Mouse (Mus musculus) midbrain, embryonic 16.5 days (tissue): ENCODE data around the gene Mcts2. TPM values are rescaled to one million over a fixed set of nuclear protein-coding genes. Genes with fewer than 3 reads are reported as not detected.

Experiments used
- ATAC-seq: fragments of 200-750 bp; cut with Nextera tagmentation; 2 replicates; pipeline ENCODE4 v1.8.0; 2017; ENCODE audit warnings: moderate TSS enrichment
- H3K27ac ChIP-seq: fragments of 300-500 bp; sonication (generic); 2 replicates; pipeline ENCODE4 v1.5.1; 2014; ENCODE audit warnings: mild to moderate bottlenecking, low read length, mixed read lengths
- H3K27me3 ChIP-seq: fragments of 300-500 bp; sonication (generic); 2 replicates; pipeline ENCODE4 v1.6.1; 2014; ENCODE audit warnings: low read depth, low read length, mixed read lengths; ENCODE audit not compliant: control insufficient read depth, insufficient read depth
- H3K36me3 ChIP-seq: fragments of 300-500 bp; sonication (generic); 2 replicates; pipeline ENCODE4 v1.6.1; 2014; ENCODE audit warnings: mild to moderate bottlenecking, low read length, moderate library complexity, mixed read lengths; ENCODE audit not compliant: control insufficient read depth, insufficient read depth
- H3K4me1 ChIP-seq: fragments of 300-500 bp; sonication (generic); 2 replicates; pipeline ENCODE4 v1.6.1; 2014; ENCODE audit warnings: mild to moderate bottlenecking, low read length, mixed read lengths; ENCODE audit not compliant: control insufficient read depth, insufficient read depth
- H3K4me2 ChIP-seq: fragments of 300-500 bp; sonication (generic); 2 replicates; pipeline ENCODE4 v1.6.1; 2014; ENCODE audit warnings: mild to moderate bottlenecking, low read length, mixed read lengths
- H3K4me3 ChIP-seq: fragments of 300-500 bp; sonication (generic); 2 replicates; pipeline ENCODE4 v1.5.1; 2014; ENCODE audit warnings: low read depth, mild to moderate bottlenecking, low read length, moderate library complexity, mixed read lengths
- H3K9ac ChIP-seq: fragments of 300-500 bp; sonication (generic); 2 replicates; pipeline ENCODE4 v1.6.1; 2014; ENCODE audit warnings: low read depth, low read length, mixed read lengths
- H3K9me3 ChIP-seq: fragments of 300-500 bp; sonication (generic); replicated peaks from 2 replicates; pipeline ENCODE4 v1.6.1; 2014; ENCODE audit warnings: mild to moderate bottlenecking, low read length, mixed read lengths; ENCODE audit not compliant: control insufficient read depth, poor library complexity, severe bottlenecking
- WGBS: fragments of 180-500 bp; shearing (Covaris S2); extraction: QIAGEN DNeasy Blood & Tissue Kit; methylation state at CpG from one replicate; pipeline ENCODE4 v1.1.7; 2014; 5-methylcytosine and 5-hydroxymethylcytosine counted together
- polyA plus RNA-seq: library from polyadenylated mRNA; unstranded; fragments of >200 nt; fragmentation: Nextera tagmentation; extraction: Ambion mirVana; gene quantifications from 2 replicates; pipeline ENCODE4 v1.2.1, GENCODE M21; 2015

The Mcts2 gene
- polyA plus RNA-seq, 1 experiment from 2014 or later, result 31.1 TPM

GRCm38 (mm10) chr2:152736090-152736601, 49.3 kb downstream of the Mcts2 start, which contains the start of gene Id1:
Id1 (plus strand) TSS chr2:152736251.
- no peaks in the 10 kb centered on the region for H3K36me3 ChIP-seq
- 0% methylated on average over 28 of the region's 28 CpGs for WGBS
- no peaks in the 10 kb centered on the region for H3K9me3 ChIP-seq
- no peaks in the 10 kb centered on the region; the same call in 1 of the 2 replicates for H3K27me3 ChIP-seq
- ATAC-seq, result peak; percentile 66
- peak within 1 kb of the TSS; percentile 75 for H3K4me2 ChIP-seq
- H3K4me1 ChIP-seq, result peaks cover 30% of the 10 kb centered on the region
- H3K9ac ChIP-seq, result peak within 1 kb of the TSS; percentile 53
- H3K27ac ChIP-seq, result peak within 1 kb of the TSS; percentile 71
- peak within 1 kb of the TSS; percentile 41 for H3K4me3 ChIP-seq

GRCm38 (mm10) chr2:152736748-152737147, 49.9 kb downstream of the Mcts2 start:
- Histone ChIP-seq H3K9me3 (no peaks in the 10 kb centered on the region), H3K27me3 (no peaks in the 10 kb centered on the region; the same call in 1 of the 2 replicates), H3K4me2 (peak overlapping the region; percentile 75), H3K27ac (peak overlapping the region; percentile 55), H3K4me3 (peak overlapping the region; percentile 41), H3K9ac (peak overlapping the region; percentile 53), H3K4me1 (peaks cover 33% of the 10 kb centered on the region), H3K36me3 (no peaks in the 10 kb centered on the region)
- under 1% methylated on average over 22 of the region's 22 CpGs for WGBS
- no peak for ATAC-seq

Other genes with a start within 250 kb of the Mcts2 start
- gene Defb23, start 222.4 kb upstream of the Mcts2 start, polyA plus RNA-seq, result not detected in 2 replicates
- not detected in 2 replicates for gene Defb20, start 210.0 kb upstream of the Mcts2 start, polyA plus RNA-seq
- not detected in 2 replicates for gene Defb22, start 196.9 kb upstream of the Mcts2 start, polyA plus RNA-seq
- gene Defb26, start 175.3 kb upstream of the Mcts2 start, polyA plus RNA-seq, result not detected in 2 replicates
- gene Defb28, start 168.8 kb upstream of the Mcts2 start, polyA plus RNA-seq, result not detected in 2 replicates
- not detected in 2 replicates for gene Defb29, start 146.9 kb upstream of the Mcts2 start, polyA plus RNA-seq
- not detected in 2 replicates for gene Gm17416, start 117.7 kb upstream of the Mcts2 start, polyA plus RNA-seq
- not detected in 2 replicates for gene Defb21, start 114.3 kb upstream of the Mcts2 start, polyA plus RNA-seq
- not detected in 2 replicates for gene Defb19, start 106.7 kb upstream of the Mcts2 start, polyA plus RNA-seq
- gene Defb45, start 87.6 kb upstream of the Mcts2 start, polyA plus RNA-seq, result not detected in 2 replicates
- not detected in 2 replicates for gene Defb36, start 82.7 kb upstream of the Mcts2 start, polyA plus RNA-seq
- gene Defb25, start 64.0 kb upstream of the Mcts2 start, polyA plus RNA-seq, result not detected in 2 replicates
- gene Rem1, start 60.1 kb upstream of the Mcts2 start, polyA plus RNA-seq, result 0.45 and 0.89 TPM in 2 replicates
- gene H13, start 17.6 kb upstream of the Mcts2 start, polyA plus RNA-seq, result 181 and 187 TPM in 2 replicates
- 23.7 and 35.7 TPM in 2 replicates for gene Id1, start 49.2 kb downstream of the Mcts2 start, polyA plus RNA-seq
- gene Cox4i2, start 67.1 kb downstream of the Mcts2 start, polyA plus RNA-seq, result 5.0 and 5.4 TPM in 2 replicates
- gene Bcl2l1, start 144.7 kb downstream of the Mcts2 start, polyA plus RNA-seq, result 186 and 194 TPM in 2 replicates
- gene Tpx2, start 160.9 kb downstream of the Mcts2 start, polyA plus RNA-seq, result 10.5 and 11.1 TPM in 2 replicates
- 0.14 TPM in 1 of 2 replicates, not detected in the other for gene Mylk2, start 224.3 kb downstream of the Mcts2 start, polyA plus RNA-seq
- gene Foxs1, start 246.2 kb downstream of the Mcts2 start, polyA plus RNA-seq, result 4.0 and 4.3 TPM in 2 replicates